ENCODE assay signal across 9 mouse cellular contexts in genomic region chrX:144319366-144319765, GRCm38 (mm10). TPM values are rescaled to one million over a fixed set of nuclear protein-coding genes. Genes with fewer than 3 reads are reported as not detected.
DNase-seq lines count a peak whose midpoint lies in the region; ATAC-seq lines count a peak whose summit lies in the region.
"Had no signal": no experiment of that assay in that cellular context is flagged by ENCODE, and none has a peak within 500 bp of the region (broad histone marks: within the 10 kb centered on the region; RNA-seq: fewer than 3 reads in every experiment).

No protein-coding gene starts in this region.

- peak; percentile 2 for DNase-seq in CD4-positive helper T cell, adult 2 months (ENCODE audit: low read depth, low spot score)
- no peak for DNase-seq in urinary bladder, adult 2 months (ENCODE audit: low spot score)
- no peak for DNase-seq in left cerebral cortex, adult 9 months (ENCODE audit: low spot score in 2 of 2)

- no peak overlapping the region for H3K27ac ChIP-seq in forebrain, embryonic 12.5 days
- H3K27ac ChIP-seq in liver, embryonic 12.5 days = no peak overlapping the region

- ATAC-seq in erythroblast, adult 5-6 weeks (replicated peaks; ENCODE audit: low FRiP score, poor library complexity, severe bottlenecking) = no peak
- ATAC-seq in forebrain, embryonic 12.5 days (ENCODE audit: low FRiP score) = no peak
- no peak for ATAC-seq in liver, embryonic 12.5 days
- ATAC-seq in activated CD4-positive, CD25-positive, alpha-beta regulatory T cell, adult 4 months = no peak
- ATAC-seq: CD4-positive, CD25-positive, alpha-beta regulatory T cell, adult 4 months had no signal

- peaks cover 7% of the 10 kb centered on the region for H3K9me3 ChIP-seq in erythroblast, embryonic 14.5 days (ENCODE audit: control insufficient read depth, low read length)
- H3K9me3 ChIP-seq in forebrain, embryonic 12.5 days = no peaks in the 10 kb centered on the region
- no peaks in the 10 kb centered on the region for H3K9me3 ChIP-seq in liver, embryonic 12.5 days (replicated peaks)

- H3K4me3 ChIP-seq in erythroblast, embryonic 14.5 days (replicated peaks) = peak overlapping the region; percentile 33
- no peak overlapping the region for H3K4me3 ChIP-seq in forebrain, embryonic 12.5 days (replicated peaks)
- H3K4me3 ChIP-seq in liver, embryonic 12.5 days = peak overlapping the region; percentile 71

- H3K9ac ChIP-seq in forebrain, embryonic 12.5 days = no peak overlapping the region
- no peak overlapping the region for H3K9ac ChIP-seq in liver, embryonic 12.5 days

- 0 out of 2 replicates have a peak, but pooled peaks cover 5% of the 10 kb centered on the region for H3K27me3 ChIP-seq in erythroblast, embryonic 14.5 days (ENCODE audit: control insufficient read depth)
- H3K27me3 ChIP-seq in forebrain, embryonic 12.5 days = no peaks in the 10 kb centered on the region
- H3K27me3 ChIP-seq in liver, embryonic 12.5 days (replicated peaks) = peaks cover 9% of the 10 kb centered on the region

- 25% methylated on average over 9 of the region's 9 CpGs for whole genome bisulfite sequencing in forebrain, embryonic 12.5 days
- 36% methylated on average over 9 of the region's 9 CpGs for WGBS in liver, embryonic 12.5 days (ENCODE audit: insufficient replicate concordance)

- peak overlapping the region; percentile 85 for H3K4me2 ChIP-seq in forebrain, embryonic 12.5 days
- H3K4me2 ChIP-seq in liver, embryonic 12.5 days = peak overlapping the region; percentile 88

- peaks cover 14% of the 10 kb centered on the region for H3K4me1 ChIP-seq in erythroblast, embryonic 14.5 days (ENCODE audit: control insufficient read depth)
- peaks cover 3% of the 10 kb centered on the region; the same call in 1 of the 2 replicates for H3K4me1 ChIP-seq in forebrain, embryonic 12.5 days
- peaks cover 15% of the 10 kb centered on the region for H3K4me1 ChIP-seq in liver, embryonic 12.5 days

- H3K36me3 ChIP-seq in erythroblast, embryonic 14.5 days (ENCODE audit: control insufficient read depth) = no peaks in the 10 kb centered on the region; the same call in none of the 2 replicates
- no peaks in the 10 kb centered on the region for H3K36me3 ChIP-seq in forebrain, embryonic 12.5 days (replicated peaks)
- peaks cover 4% of the 10 kb centered on the region; the same call in 1 of the 2 replicates for H3K36me3 ChIP-seq in liver, embryonic 12.5 days

RNA-seq across cellular contexts. Expression of gene Alg13, which starts 1.8 kb away (rescaled TPM):
- 0.17 and 0.41 TPM in 2 replicates for polyA plus RNA-seq in erythroblast, embryonic 14.5 days (2012)
- 10.0 and 10.6 TPM in 2 replicates for total RNA-seq in erythroblast, adult 5-6 weeks (2015; ENCODE audit: low replicate concordance)
- total RNA-seq in erythroblast, adult 5-6 weeks (2017; ENCODE audit: low replicate concordance) = 1.1 and 2.6 TPM in 2 replicates
- 23.8 and 25.9 TPM in 2 replicates for polyA plus RNA-seq in forebrain, embryonic 12.5 days (2016; fragmentation: Nextera tagmentation; extraction: Ambion mirVana)
- polyA plus RNA-seq in liver, embryonic 12.5 days (2016; fragmentation: Nextera tagmentation; extraction: Ambion mirVana) = 15.7 and 18.8 TPM in 2 replicates
- polyA plus RNA-seq in activated CD4-positive, CD25-positive, alpha-beta regulatory T cell, adult 4 months (2017; shearing (Covaris generic)) = 1 to 10 TPM; 7.2 to 8.4 TPM
- 7.2 and 8.1 TPM in 2 replicates for polyA plus RNA-seq in urinary bladder, adult 2 months (2012; rRNA removed)
